Mouse (Mus musculus): Measurements from ENCODE around the gene Laptm5. TPM values are rescaled to one million over a fixed set of nuclear protein-coding genes. Genes with fewer than 3 reads are reported as not detected.

The Laptm5 gene
- polyA plus RNA-seq, 1 experiment from 2014 or later: 13.7 TPM

DNA sequence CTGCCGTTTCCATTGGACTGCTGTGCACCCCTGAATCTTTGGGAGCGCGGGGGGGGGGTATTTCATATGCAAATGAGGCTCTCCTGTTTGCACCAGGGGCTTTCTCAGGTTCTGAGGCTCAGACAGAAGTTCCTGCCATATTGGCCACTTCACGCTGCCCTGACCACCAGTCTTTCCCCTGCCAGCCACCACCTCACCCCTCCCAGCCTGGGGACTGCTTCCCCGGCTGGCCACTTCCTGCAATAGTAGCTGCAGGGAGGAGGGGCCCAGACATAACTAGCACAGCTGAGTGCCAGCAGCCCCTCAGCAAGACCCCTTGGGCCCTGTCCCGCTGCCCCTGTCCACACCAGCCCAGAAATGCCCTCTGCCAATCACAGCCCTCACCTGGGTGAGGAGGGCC lies 13.3 kb downstream of the Laptm5 start:
- H3K27me3 ChIP-seq (replicated peaks): peaks cover 29% of the 10 kb centered on the region
- H3K9ac ChIP-seq: no peak overlapping the region
- no peaks in the 10 kb centered on the region for H3K9me3 ChIP-seq (replicated peaks)
- H3K4me1 ChIP-seq (replicated peaks): peaks cover under 1% of the 10 kb centered on the region; the same call in 1 of the 2 replicates
- no peak overlapping the region for H3K4me2 ChIP-seq
- WGBS: 58% methylated on average over 6 of the region's 6 CpGs
- no peak overlapping the region for H3K4me3 ChIP-seq
- ATAC-seq (ENCODE audit: insufficient number of reproducible peaks, low FRiP score): no peak
- no peak overlapping the region for H3K27ac ChIP-seq (ENCODE audit: poor library complexity, severe bottlenecking)
- H3K36me3 ChIP-seq: no peaks in the 10 kb centered on the region

DNA sequence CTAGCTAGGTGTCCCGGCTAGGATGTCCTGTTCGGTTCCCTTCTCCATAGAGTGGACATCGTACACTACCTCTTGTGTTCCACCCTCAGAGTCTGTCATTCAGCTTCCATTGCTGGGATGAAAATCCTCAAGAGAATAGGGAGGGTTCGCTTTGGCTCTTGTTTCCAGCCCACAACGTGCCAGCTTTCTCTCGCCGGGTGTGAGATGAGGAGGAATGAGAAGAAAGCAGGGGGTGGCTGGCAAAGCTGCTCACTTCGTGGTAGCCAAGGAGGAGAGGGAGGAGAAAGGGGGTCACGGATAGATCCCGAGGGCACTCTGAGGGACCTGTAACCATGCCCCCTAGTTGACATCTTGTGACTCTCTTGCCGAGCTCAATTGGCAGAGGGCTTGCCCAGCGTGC lies 14.9 kb downstream of the Laptm5 start:
- no peaks in the 10 kb centered on the region for H3K9me3 ChIP-seq (replicated peaks)
- peaks cover 29% of the 10 kb centered on the region for H3K27me3 ChIP-seq (replicated peaks)
- no peak overlapping the region for H3K4me2 ChIP-seq
- no peak overlapping the region for H3K27ac ChIP-seq (ENCODE audit: poor library complexity, severe bottlenecking)
- H3K9ac ChIP-seq: no peak overlapping the region
- H3K4me1 ChIP-seq (replicated peaks): no peaks in the 10 kb centered on the region
- no peaks in the 10 kb centered on the region for H3K36me3 ChIP-seq
- WGBS: 83% methylated on average over 12 of the region's 12 CpGs
- H3K4me3 ChIP-seq: no peak overlapping the region
- no peak for ATAC-seq (ENCODE audit: insufficient number of reproducible peaks, low FRiP score)

DNA sequence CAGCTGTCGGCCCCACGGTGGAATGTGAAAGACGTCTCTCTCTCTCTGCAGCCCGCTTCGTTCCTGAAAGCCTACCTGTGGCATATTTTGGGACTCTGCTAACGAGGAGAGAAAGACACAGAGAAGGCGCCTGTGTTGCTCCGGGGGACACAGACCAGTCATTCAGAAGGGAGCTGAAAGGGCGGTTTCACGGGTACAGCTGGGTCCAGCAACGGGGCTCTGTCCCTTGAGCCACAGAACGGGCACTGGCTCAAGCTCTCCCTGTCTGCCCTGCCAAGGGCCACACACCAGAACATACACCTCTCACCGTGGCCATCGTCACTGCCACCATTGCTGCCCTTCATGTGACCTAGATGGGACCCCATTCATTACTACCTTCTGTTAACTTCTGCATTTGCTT lies 29.7 kb downstream of the Laptm5 start:
- Histone ChIP-seq H3K27me3 (replicated peaks) (peaks cover 33% of the 10 kb centered on the region), H3K9ac (no peak overlapping the region), H3K4me3 (no peak overlapping the region), H3K36me3 (no peaks in the 10 kb centered on the region), H3K9me3 (replicated peaks) (no peaks in the 10 kb centered on the region), H3K4me1 (replicated peaks) (peaks cover 4% of the 10 kb centered on the region; the same call in 1 of the 2 replicates), H3K27ac (ENCODE audit: poor library complexity, severe bottlenecking) (no peak overlapping the region), H3K4me2 (no peak overlapping the region)
- ATAC-seq (ENCODE audit: insufficient number of reproducible peaks, low FRiP score): no peak
- 42% methylated on average over 14 of the region's 14 CpGs for WGBS

DNA sequence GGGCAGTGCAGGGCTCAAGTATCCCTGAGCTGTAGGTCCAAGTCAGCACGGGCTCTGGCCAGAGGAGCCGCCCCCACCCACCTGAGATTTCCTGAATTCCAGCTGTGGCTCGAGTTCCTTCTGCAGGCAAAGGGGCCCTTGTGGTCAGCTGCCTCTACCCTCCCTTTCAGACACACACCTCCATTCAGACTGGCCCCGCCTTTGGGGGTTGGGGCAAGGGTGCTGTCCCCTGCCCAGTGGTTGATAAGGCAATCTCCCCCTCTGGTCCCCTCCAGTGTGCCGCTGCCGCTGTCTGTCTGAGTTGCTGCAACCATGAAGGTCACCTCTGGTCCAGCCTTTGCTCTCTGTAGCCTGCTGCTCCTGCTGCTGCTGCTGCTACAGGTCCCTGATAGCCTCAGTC lies 31.2 kb downstream of the Laptm5 start, which contains the start of gene Matn1:
TSS of gene Matn1 (plus strand) at position 274 of the 400 bp plus-strand sequence.
- Histone ChIP-seq H3K27ac (ENCODE audit: poor library complexity, severe bottlenecking) (no peak within 1 kb of the TSS), H3K9ac (no peak within 1 kb of the TSS), H3K9me3 (replicated peaks) (no peaks in the 10 kb centered on the region), H3K36me3 (no peaks in the 10 kb centered on the region), H3K4me3 (no peak within 1 kb of the TSS), H3K4me1 (replicated peaks) (peaks cover 4% of the 10 kb centered on the region; the same call in 1 of the 2 replicates), H3K4me2 (no peak within 1 kb of the TSS), H3K27me3 (replicated peaks) (peaks cover 33% of the 10 kb centered on the region)
- no peak for ATAC-seq (ENCODE audit: insufficient number of reproducible peaks, low FRiP score)
- WGBS: 21% methylated on average over 6 of the region's 6 CpGs

DNA sequence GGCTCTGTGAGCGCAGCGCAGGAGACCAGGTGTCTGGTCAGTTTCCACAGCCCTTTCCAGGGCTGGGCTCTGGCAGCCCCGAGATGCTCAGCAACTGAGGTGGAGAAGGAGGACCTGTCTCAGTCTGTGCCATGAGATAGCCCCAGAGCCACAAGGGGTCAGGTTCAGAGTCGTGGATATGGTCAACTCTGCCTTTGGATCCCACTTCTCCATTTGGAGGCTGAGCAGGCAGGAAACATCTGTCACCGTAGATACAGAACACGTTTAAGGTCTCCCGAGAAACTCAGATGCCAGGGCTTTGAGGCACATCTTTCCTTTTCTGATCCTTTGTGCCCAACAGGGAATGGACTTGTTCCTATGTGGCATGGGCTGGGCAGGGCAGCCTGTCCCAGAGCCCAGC lies 31.9 kb downstream of the Laptm5 start:
- no peak overlapping the region for H3K9ac ChIP-seq
- no peaks in the 10 kb centered on the region for H3K9me3 ChIP-seq (replicated peaks)
- peaks cover 33% of the 10 kb centered on the region for H3K27me3 ChIP-seq (replicated peaks)
- no peak overlapping the region for H3K4me2 ChIP-seq
- no peak overlapping the region for H3K27ac ChIP-seq (ENCODE audit: poor library complexity, severe bottlenecking)
- WGBS: 67% methylated on average over 7 of the region's 7 CpGs
- no peaks in the 10 kb centered on the region for H3K36me3 ChIP-seq
- peaks cover 4% of the 10 kb centered on the region; the same call in 1 of the 2 replicates for H3K4me1 ChIP-seq (replicated peaks)
- H3K4me3 ChIP-seq: no peak overlapping the region
- ATAC-seq (ENCODE audit: insufficient number of reproducible peaks, low FRiP score): no peak

DNA sequence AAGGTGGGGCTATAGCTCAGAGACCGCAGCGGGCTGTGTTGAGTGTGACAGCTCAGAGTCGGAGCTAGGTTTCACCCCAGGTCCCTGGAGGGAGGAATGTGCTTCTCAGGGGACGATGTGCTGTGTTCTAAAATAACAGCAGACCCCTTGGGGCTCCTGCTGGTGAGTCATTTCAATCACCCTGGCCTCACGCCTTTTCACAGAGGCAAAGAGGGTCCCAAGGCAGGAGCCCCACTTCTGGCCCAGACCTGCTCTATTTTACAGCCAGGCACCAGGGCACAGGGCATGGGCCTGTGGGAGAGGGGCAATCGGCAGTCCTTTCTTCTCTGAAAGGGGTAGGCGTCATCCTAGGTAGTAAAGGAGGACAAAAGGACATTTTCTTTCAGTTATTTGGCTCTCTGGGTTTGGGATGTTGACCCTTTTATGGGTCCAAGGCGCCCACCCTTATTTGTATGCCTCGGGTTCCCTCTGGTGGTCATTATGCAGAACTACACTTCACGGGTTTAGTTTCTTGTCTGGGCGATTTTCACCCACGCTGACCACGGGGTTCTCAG lies 34.2 kb downstream of the Laptm5 start:
- Histone ChIP-seq H3K27me3 (replicated peaks) (peaks cover 37% of the 10 kb centered on the region), H3K4me2 (no peak overlapping the region), H3K4me3 (no peak overlapping the region), H3K36me3 (no peaks in the 10 kb centered on the region), H3K4me1 (replicated peaks) (peaks cover 4% of the 10 kb centered on the region; the same call in 1 of the 2 replicates), H3K9me3 (replicated peaks) (no peaks in the 10 kb centered on the region), H3K27ac (ENCODE audit: poor library complexity, severe bottlenecking) (no peak overlapping the region), H3K9ac (no peak overlapping the region)
- ATAC-seq (ENCODE audit: insufficient number of reproducible peaks, low FRiP score): no peak
- 11% methylated on average over 13 of the region's 13 CpGs for WGBS

DNA sequence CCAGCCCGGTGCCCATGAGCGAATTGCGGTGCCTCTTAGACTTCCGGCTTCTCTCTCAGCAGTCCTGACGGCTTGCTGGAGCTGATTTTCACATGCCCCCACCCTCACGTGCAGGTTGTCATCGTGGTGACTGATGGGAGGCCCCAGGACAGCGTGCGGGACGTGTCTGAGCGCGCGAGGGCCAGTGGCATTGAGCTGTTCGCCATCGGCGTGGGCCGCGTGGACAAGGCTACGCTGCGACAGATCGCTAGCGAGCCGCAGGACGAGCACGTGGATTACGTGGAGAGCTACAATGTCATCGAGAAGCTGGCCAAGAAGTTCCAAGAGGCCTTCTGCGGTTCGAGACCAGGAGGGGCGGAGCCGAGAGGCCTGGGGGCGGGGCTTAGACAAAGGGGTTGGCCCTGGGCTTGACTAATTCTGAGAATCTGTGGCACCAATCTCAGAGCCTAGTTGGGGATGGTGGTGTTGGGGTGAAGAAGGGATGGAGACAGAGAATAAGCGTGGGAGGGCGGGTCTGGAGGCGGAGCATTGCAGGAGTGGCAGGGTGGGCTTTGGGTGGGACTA lies 37.0 kb downstream of the Laptm5 start:
- H3K4me1 ChIP-seq (replicated peaks): no peaks in the 10 kb centered on the region
- WGBS: 79% methylated on average over 35 of the region's 35 CpGs

DNA sequence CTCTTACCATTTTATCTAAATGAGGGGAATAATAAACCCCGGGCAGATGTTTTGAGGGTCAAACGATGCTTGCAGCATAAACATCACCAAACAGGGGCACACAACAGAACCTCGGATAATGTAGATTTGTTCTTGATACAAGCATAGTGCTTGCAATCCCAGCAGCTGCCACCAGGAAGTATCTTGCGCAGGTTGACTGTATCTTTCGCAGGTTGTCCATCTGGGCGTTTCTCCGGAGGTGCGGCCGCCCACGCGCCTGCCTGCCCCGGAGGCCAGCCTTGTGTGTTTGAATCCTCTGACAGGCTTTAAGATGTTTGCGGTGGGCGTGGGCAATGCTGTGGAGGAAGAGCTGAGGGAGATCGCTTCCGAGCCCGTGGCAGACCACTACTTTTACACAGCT lies 39.6 kb downstream of the Laptm5 start:
- no peaks in the 10 kb centered on the region for H3K4me1 ChIP-seq (replicated peaks)
- no peak overlapping the region for H3K4me3 ChIP-seq
- H3K4me2 ChIP-seq: no peak overlapping the region
- no peak overlapping the region for H3K27ac ChIP-seq (ENCODE audit: poor library complexity, severe bottlenecking)
- ATAC-seq (ENCODE audit: insufficient number of reproducible peaks, low FRiP score): no peak
- H3K36me3 ChIP-seq: no peaks in the 10 kb centered on the region
- 36% methylated on average over 17 of the region's 17 CpGs for WGBS
- peaks cover 19% of the 10 kb centered on the region for H3K27me3 ChIP-seq (replicated peaks)
- H3K9ac ChIP-seq: no peak overlapping the region
- H3K9me3 ChIP-seq (replicated peaks): no peaks in the 10 kb centered on the region

More for the DNA sequence above, 37.0 kb downstream of the Laptm5 start:
- ATAC-seq (ENCODE audit: insufficient number of reproducible peaks, low FRiP score): no peak
- Histone ChIP-seq H3K36me3 (no peaks in the 10 kb centered on the region), H3K9ac (no peak overlapping the region), H3K27ac (ENCODE audit: poor library complexity, severe bottlenecking) (no peak overlapping the region), H3K27me3 (replicated peaks) (peaks cover 26% of the 10 kb centered on the region), H3K4me3 (no peak overlapping the region), H3K9me3 (replicated peaks) (no peaks in the 10 kb centered on the region), H3K4me2 (no peak overlapping the region)

DNA sequence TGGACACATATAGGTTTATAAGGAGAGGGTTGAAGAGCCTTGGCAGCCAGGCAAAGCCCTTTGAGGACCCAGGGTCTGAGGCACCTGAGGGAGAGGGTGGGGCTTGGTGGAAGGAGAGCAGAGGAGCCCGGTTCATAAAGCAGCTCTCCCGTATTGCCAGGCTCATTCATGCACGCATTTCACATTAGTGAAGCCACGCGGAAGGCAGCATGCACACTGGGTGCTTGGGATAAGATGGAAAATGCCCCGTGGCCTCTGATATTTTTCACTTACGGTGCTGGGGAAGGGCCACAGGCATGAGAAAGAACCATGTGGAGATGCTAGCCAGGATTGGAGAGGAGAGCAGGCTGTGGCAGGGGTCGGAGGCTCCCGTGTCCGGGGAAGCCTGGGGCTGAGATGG lies 44.2 kb downstream of the Laptm5 start:
- Histone ChIP-seq H3K36me3 (no peaks in the 10 kb centered on the region), H3K4me3 (no peak overlapping the region), H3K9ac (no peak overlapping the region), H3K4me1 (replicated peaks) (no peaks in the 10 kb centered on the region), H3K9me3 (replicated peaks) (no peaks in the 10 kb centered on the region), H3K27me3 (replicated peaks) (peaks cover 26% of the 10 kb centered on the region), H3K27ac (ENCODE audit: poor library complexity, severe bottlenecking) (no peak overlapping the region), H3K4me2 (no peak overlapping the region)
- 79% methylated on average over 10 of the region's 10 CpGs for WGBS
- ATAC-seq (ENCODE audit: insufficient number of reproducible peaks, low FRiP score): no peak

DNA sequence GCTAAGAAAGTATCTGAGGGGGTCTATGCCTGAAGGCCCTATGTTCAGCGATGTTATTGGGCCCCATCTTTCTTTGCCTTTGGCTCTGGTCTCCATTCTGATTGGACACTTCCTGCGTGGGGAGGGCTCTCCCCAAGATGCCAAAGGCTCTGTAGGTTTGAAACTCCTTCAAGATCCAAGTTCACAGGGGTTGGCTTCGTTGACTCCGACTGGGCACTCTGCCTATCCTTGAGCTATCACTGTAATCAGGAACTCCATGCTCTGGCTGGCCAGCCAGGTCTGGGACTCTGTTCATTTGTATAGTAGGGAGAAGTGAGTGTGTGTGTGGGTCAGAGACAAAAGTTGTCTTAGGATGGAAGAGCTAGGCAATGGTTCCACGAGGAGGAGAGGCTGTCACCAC lies 45.9 kb downstream of the Laptm5 start:
- H3K4me1 ChIP-seq (replicated peaks): no peaks in the 10 kb centered on the region
- H3K4me2 ChIP-seq: no peak overlapping the region
- no peak overlapping the region for H3K27ac ChIP-seq (ENCODE audit: poor library complexity, severe bottlenecking)
- H3K9me3 ChIP-seq (replicated peaks): no peaks in the 10 kb centered on the region
- 64% methylated on average over 5 of the region's 5 CpGs for WGBS
- H3K36me3 ChIP-seq: no peaks in the 10 kb centered on the region
- H3K27me3 ChIP-seq (replicated peaks): peaks cover 26% of the 10 kb centered on the region
- H3K4me3 ChIP-seq: no peak overlapping the region
- H3K9ac ChIP-seq: no peak overlapping the region
- ATAC-seq (ENCODE audit: insufficient number of reproducible peaks, low FRiP score): no peak

DNA sequence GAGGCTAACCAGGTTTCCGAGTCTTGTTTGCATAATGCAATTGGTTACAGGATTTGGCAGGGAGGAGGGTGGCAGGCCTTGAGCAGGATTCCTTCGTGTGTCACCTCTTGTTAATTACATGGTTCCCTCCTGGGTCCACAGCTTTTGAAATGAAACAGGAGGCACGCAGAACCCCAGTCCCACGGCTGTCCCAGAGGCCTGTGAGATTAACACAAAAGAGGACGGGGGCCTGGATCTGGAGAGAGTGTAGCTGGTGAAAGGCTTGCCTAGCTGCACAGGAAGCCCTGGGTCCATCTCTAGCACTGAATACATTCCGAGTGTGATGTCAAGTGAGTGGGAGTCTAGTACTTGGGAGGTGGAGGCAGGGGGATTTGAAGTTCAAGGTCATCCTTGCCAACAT lies 46.8 kb downstream of the Laptm5 start:
- Histone ChIP-seq H3K9ac (no peak overlapping the region), H3K36me3 (no peaks in the 10 kb centered on the region), H3K27me3 (replicated peaks) (peaks cover 21% of the 10 kb centered on the region), H3K4me2 (no peak overlapping the region), H3K9me3 (replicated peaks) (no peaks in the 10 kb centered on the region), H3K4me1 (replicated peaks) (no peaks in the 10 kb centered on the region), H3K27ac (ENCODE audit: poor library complexity, severe bottlenecking) (no peak overlapping the region), H3K4me3 (no peak overlapping the region)
- ATAC-seq (ENCODE audit: insufficient number of reproducible peaks, low FRiP score): no peak
- WGBS: 54% methylated on average over 6 of the region's 6 CpGs
